Mouse (Mus musculus) G1E (cell line): ENCODE measurements around the gene Cmip. TPM values are rescaled to one million over a fixed set of nuclear protein-coding genes. Genes with fewer than 3 reads are reported as not detected.

Experiments
- ATAC-seq: 2 replicates; pipeline ENCODE4 v1.8.0; 2016; ENCODE audit warnings: mild to moderate bottlenecking; ENCODE audit not compliant: insufficient number of reproducible peaks, poor library complexity, low FRiP score, severe bottlenecking; ENCODE audit errors: extremely low read depth
- DNase-seq: peaks from one replicate; pipeline ENCODE4 v3.0.0; 2012; ENCODE audit warnings: low spot score
- H3K27me3 ChIP-seq: 2 replicates; pipeline ENCODE4 v1.6.1; 2012; ENCODE audit warnings: mild to moderate bottlenecking, low read length, inconsistent platforms; ENCODE audit not compliant: insufficient read depth
- H3K36me3 ChIP-seq: replicated peaks from 2 replicates; pipeline ENCODE3; 2012; ENCODE audit warnings: mild to moderate bottlenecking, inconsistent platforms
- H3K4me1 ChIP-seq: 2 replicates; pipeline ENCODE4 v1.6.1; 2012; ENCODE audit warnings: low read depth, low read length, inconsistent platforms, mixed read lengths; ENCODE audit not compliant: insufficient read depth
- H3K4me3 ChIP-seq: 2 replicates; pipeline ENCODE4 v1.5.1; 2012; ENCODE audit warnings: low read depth, mild to moderate bottlenecking, inconsistent platforms, low read length, moderate library complexity, mixed read lengths
- H3K9me3 ChIP-seq: replicated peaks from 2 replicates; pipeline ENCODE4 v1.6.1; 2012; ENCODE audit warnings: inconsistent platforms
- CTCF ChIP-seq: IDR thresholded peaks from 2 replicates; pipeline ENCODE4 v1.5.1; 2012; ENCODE audit warnings: low read depth, low read length, inconsistent platforms, mixed read lengths
- GATA1 ChIP-seq: IDR thresholded peaks from 2 replicates; pipeline ENCODE4 v1.6.1; 2012; ENCODE audit warnings: borderline replicate concordance, low read length, inconsistent platforms, mixed read lengths
- GATA2 ChIP-seq: IDR thresholded peaks from 2 replicates; pipeline ENCODE4 v1.6.1; 2012; ENCODE audit warnings: low read depth, low read length, inconsistent platforms, borderline replicate concordance
- POLR2AphosphoS5 ChIP-seq: IDR thresholded peaks from 2 replicates; pipeline ENCODE4 v1.6.1; 2012; ENCODE audit warnings: low read depth, low read length, inconsistent platforms; ENCODE audit not compliant: insufficient replicate concordance
- TAL1 ChIP-seq: conservative IDR thresholded peaks from 2 replicates; pipeline ENCODE4 v1.6.1; 2012; ENCODE audit warnings: low read depth, low read length, inconsistent platforms, mixed read lengths
- polyA plus RNA-seq: library from polyadenylated mRNA; stranded (reverse); fragments of >175 nt; gene quantifications from 2 replicates; pipeline ENCODE4 v1.2.3, GENCODE M21; 2012
- total RNA-seq, 2 experiments: library from RNA; stranded (forward) in 1 of 2; stranded (reverse) in 1 of 2; fragments of 200-1000 nt in 1 of 2; fragments of >200 nt in 1 of 2; fragmentation: Nextera tagmentation in 1 of 2; gene quantifications; 2 replicates each; pipeline ENCODE4 v1.2.3; 2014 to 2017

Cmip gene
- total and polyA plus RNA-seq, 3 experiments = 5.8 to 88.8 (median 65.3) TPM

DNA sequence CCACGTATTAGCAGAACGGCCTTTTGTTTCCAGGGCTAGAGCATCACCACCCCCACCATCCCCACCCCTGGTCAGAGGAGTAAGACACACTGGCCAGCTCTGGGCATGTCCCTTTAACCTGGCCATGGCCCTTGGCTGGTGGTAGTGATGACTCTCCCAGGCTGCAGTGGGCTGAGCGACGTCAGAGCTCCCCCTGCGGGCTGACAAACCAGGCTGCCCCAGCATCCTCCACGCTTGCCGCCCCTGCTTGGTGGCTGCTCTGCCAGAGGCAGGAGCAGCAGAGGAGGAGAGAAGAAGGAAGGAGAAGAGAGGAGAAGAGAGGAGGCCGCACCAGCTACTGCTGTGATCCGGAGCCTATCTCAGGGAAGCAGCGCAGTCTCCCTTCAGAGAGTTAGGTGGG is 122.3 kb downstream of the Cmip start:
- H3K4me3 ChIP-seq = no peak overlapping the region
- H3K27me3 ChIP-seq = no peaks in the 10 kb centered on the region
- DNase-seq = no peak
- ATAC-seq = no peak
- peaks cover 8% of the 10 kb centered on the region for H3K9me3 ChIP-seq
- H3K36me3 ChIP-seq = peaks cover 91% of the 10 kb centered on the region
- H3K4me1 ChIP-seq = no peaks in the 10 kb centered on the region
- TF ChIP-seq TAL1 (no peak), POLR2AphosphoS5 (no peak), CTCF (no peak), GATA1 (no peak), GATA2 (no peak)

DNA sequence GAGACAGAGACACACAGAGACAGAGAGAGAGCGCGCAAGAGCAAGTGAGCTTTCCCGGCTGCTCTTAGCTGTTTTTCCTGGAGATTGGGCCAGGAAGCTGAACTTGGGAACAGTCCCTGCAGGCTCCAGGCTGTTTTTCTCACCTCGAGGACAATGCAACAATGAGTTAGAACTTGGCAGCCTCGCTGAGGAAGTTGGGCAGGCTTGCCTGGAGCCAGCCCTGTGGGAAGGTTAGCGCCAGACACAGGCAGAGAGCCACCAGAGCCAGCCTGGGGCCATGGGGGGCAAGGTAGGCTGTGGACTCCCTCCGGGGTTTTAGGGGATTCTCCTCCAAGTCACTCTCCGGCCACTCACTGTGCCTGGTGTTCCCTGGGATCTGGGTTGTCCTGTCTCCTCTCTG is 123.9 kb downstream of the Cmip start:
- Histone ChIP-seq H3K9me3 (peaks cover 17% of the 10 kb centered on the region), H3K4me3 (no peak overlapping the region), H3K27me3 (no peaks in the 10 kb centered on the region), H3K36me3 (peaks cover 96% of the 10 kb centered on the region), H3K4me1 (no peaks in the 10 kb centered on the region)
- no peak for ATAC-seq
- no peak for DNase-seq
- TF ChIP-seq POLR2AphosphoS5 = no peak
- no peak for TF ChIP-seq GATA1
- TF ChIP-seq TAL1 = no peak
- no peak for TF ChIP-seq CTCF
- TF ChIP-seq GATA2 = no peak

DNA sequence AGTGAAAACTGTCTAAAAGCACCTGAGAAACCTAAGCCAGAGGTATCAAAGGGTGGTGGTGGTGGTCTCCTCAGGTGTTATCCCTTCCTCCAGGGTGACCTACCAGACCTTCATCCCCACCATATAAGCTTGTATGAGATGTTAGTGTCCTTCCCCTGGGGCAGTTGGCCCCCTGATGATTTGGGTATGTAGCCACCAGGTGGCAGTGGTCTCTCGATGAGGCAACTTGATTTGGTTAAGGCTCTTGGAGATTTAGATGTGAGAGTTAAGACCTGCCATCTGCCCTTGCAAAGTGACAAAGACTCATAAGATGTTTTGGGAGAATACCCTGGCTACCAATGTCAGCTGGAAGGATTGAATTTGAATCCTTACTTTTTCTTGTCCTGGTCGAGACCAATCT is 129.3 kb downstream of the Cmip start:
- DNase-seq (no peak), ATAC-seq (no peak)
- Histone ChIP-seq H3K27me3 (no peaks in the 10 kb centered on the region), H3K36me3 (peaks cover 97% of the 10 kb centered on the region), H3K4me3 (no peak overlapping the region), H3K4me1 (no peaks in the 10 kb centered on the region), H3K9me3 (peaks cover 17% of the 10 kb centered on the region)
- TF ChIP-seq GATA1 (no peak), TAL1 (no peak), POLR2AphosphoS5 (no peak), GATA2 (no peak), CTCF (peak; percentile 25; the same call in 1 of the 2 replicates)

DNA sequence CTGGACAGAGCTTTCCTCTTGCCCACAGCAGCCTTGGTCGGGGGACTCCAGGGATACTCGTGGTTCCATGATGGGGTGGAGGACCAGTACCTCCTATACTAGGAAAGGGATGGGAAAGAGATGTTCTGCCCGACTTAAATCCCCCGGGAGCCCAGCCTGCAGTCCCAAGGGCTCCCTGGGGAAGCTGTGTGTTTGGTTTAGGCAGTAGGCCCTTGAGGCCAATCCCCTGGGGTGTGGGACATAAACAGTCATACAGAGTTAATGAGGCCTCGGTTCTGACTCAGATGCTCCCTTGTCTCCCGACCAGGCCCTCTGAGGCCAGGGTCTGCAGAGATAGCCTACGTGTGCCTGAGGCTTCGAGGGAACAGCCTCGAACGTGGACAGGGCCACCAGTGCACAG is 130.8 kb downstream of the Cmip start:
- H3K9me3 ChIP-seq = peaks cover 17% of the 10 kb centered on the region
- no peak overlapping the region for H3K4me3 ChIP-seq
- DNase-seq = no peak
- ATAC-seq = no peak
- H3K4me1 ChIP-seq = no peaks in the 10 kb centered on the region
- TF ChIP-seq GATA2 (no peak), POLR2AphosphoS5 (no peak), TAL1 (no peak), GATA1 (no peak), CTCF (no peak)
- H3K36me3 ChIP-seq = peaks cover 97% of the 10 kb centered on the region
- H3K27me3 ChIP-seq = no peaks in the 10 kb centered on the region

DNA sequence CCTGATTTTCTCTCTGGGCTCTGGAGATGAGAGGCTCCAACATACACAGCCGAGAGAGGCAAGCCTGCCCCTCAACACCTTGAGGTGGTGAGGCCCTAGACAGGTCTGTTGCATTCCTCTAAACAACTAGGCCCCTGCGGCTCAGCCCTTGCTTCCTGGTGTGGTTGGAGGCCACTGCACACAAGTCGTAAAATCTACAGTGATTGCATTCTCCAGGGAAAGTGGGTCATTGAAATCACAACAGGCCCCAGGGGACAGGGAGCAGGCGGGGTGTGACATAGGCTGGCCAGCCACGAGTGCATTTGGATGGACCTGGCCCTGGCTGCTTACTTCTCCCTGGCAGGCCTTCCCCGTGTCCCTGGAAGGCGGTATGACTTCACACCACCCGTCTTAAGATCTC is 131.5 kb downstream of the Cmip start:
- no peak for ATAC-seq
- peaks cover 97% of the 10 kb centered on the region for H3K36me3 ChIP-seq

DNA sequence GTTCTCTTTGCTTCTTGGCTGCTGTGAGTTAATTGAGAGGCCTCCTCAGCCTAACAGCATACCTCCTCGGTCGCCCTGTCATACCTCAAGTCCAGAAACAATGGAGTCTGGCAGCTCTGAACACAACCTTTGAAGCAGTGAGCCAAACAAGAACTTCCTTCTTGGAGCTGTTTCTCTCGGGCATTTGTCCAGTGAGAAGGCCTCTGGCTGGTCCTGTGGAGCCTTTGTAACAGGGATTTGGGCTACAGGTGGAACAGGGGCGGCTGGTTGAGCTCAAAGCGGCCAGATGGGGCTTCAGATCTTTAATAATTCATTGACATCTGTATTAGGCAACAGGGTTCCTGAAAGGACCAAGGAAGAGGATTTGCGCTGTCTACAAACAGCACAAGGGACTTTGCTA is 137.0 kb downstream of the Cmip start:
- peaks cover 93% of the 10 kb centered on the region for H3K36me3 ChIP-seq
- no peaks in the 10 kb centered on the region for H3K9me3 ChIP-seq
- H3K4me3 ChIP-seq = no peak overlapping the region
- ATAC-seq (no peak), DNase-seq (no peak)
- H3K4me1 ChIP-seq = no peaks in the 10 kb centered on the region
- no peaks in the 10 kb centered on the region for H3K27me3 ChIP-seq
- TF ChIP-seq POLR2AphosphoS5 (no peak), GATA1 (no peak), CTCF (no peak), TAL1 (no peak), GATA2 (no peak)

More for the DNA sequence above, 131.5 kb downstream of the Cmip start:
- no peak for TF ChIP-seq CTCF
- no peak for TF ChIP-seq GATA1
- no peak for TF ChIP-seq POLR2AphosphoS5
- TF ChIP-seq TAL1 = no peak
- TF ChIP-seq GATA2 = no peak
- Histone ChIP-seq H3K27me3 (no peaks in the 10 kb centered on the region), H3K4me1 (no peaks in the 10 kb centered on the region), H3K9me3 (peaks cover 17% of the 10 kb centered on the region), H3K4me3 (no peak overlapping the region)
- no peak for DNase-seq
